Mouse (Mus musculus): Measurements from ENCODE around the gene Tk2. TPM values are rescaled to one million over a fixed set of nuclear protein-coding genes. Genes with fewer than 3 reads are reported as not detected.
"Not testable (repeated sequence)": the region's sequence is repeated elsewhere in the genome, so short reads cannot be mapped to it uniquely, and the experiment has no call there.

Tk2 gene
- total RNA-seq (2021): 10 to 100 TPM; 35.5 to 38.6 TPM

GRCm38 (mm10) chr8:104248276-104248675, at the start of gene Tk2:
TSS of gene Tk2 (minus strand) at chr8:104248558.
- DNase-seq: peak; percentile 68 to 78

- no peak for DNase-seq
These were observed 46.0 kb upstream of the Tk2 start for GRCm38 (mm10) chr8:104294396-104294795.

GRCm38 (mm10) chr8:104293081-104293480, 44.7 kb upstream of the Tk2 start, which contains the start of gene Cmtm2a:
TSS of gene Cmtm2a (minus strand) at chr8:104293181.
- not testable (repeated sequence) for DNase-seq

- DNase-seq: no peak
These were observed 20.6 kb upstream of the Tk2 start for GRCm38 (mm10) chr8:104268937-104269440.

- no peak for DNase-seq
These were observed 20.0 kb upstream of the Tk2 start for GRCm38 (mm10) chr8:104268368-104268767.

- not testable (repeated sequence) for DNase-seq
These were observed 16.0 kb upstream of the Tk2 start for GRCm38 (mm10) chr8:104264271-104264935.

- not testable (repeated sequence) for DNase-seq
These were observed 13.4 kb upstream of the Tk2 start for GRCm38 (mm10) chr8:104261802-104262201.

- no peak for DNase-seq
These were observed 4.7 kb upstream of the Tk2 start for GRCm38 (mm10) chr8:104253016-104253415.

- no peak for DNase-seq
These were observed 3.1 kb upstream of the Tk2 start for GRCm38 (mm10) chr8:104251461-104251860.

- DNase-seq: peak; percentile 77 to 78
These were observed 2.3 kb upstream of the Tk2 start, which contains the start of gene Cklf for GRCm38 (mm10) chr8:104250439-104251367. TSS of gene Cklf (plus strand) at chr8:104250861.

GRCm38 (mm10) chr8:104249442-104249996, 1.2 kb upstream of the Tk2 start:
- no peak for DNase-seq

GRCm38 (mm10) chr8:104247908-104248275, 466 bp downstream of the Tk2 start:
- DNase-seq: peak in 1 of 2 experiments; percentile 27

- DNase-seq: no peak
These were observed 1.1 kb downstream of the Tk2 start for GRCm38 (mm10) chr8:104247054-104247907.

- DNase-seq: no peak
These were observed 1.7 kb downstream of the Tk2 start for GRCm38 (mm10) chr8:104246621-104247020.

GRCm38 (mm10) chr8:104242038-104242644, 6.2 kb downstream of the Tk2 start:
- no peak for DNase-seq

GRCm38 (mm10) chr8:104239418-104239861, 8.9 kb downstream of the Tk2 start:
- no peak for DNase-seq

- DNase-seq: no peak
These were observed 13.8 kb downstream of the Tk2 start for GRCm38 (mm10) chr8:104234573-104234972.

- no peak for DNase-seq
These were observed 15.4 kb downstream of the Tk2 start for GRCm38 (mm10) chr8:104232919-104233318.

GRCm38 (mm10) chr8:104232039-104232438, 16.3 kb downstream of the Tk2 start:
- DNase-seq: no peak

GRCm38 (mm10) chr8:104230377-104230776, 18.0 kb downstream of the Tk2 start:
- no peak for DNase-seq

GRCm38 (mm10) chr8:104227048-104227447, 21.3 kb downstream of the Tk2 start:
- DNase-seq: no peak

Data from layer of hippocampus, postnatal 36 days (tissue).